16 mouse cellular contexts compared by ENCODE assay signal in genomic region chr12:46931086-46931485, GRCm38 (mm10).
"Had no signal": no experiment of that assay in that cellular context is flagged by ENCODE, and none has a peak within 500 bp of the region (broad histone marks: within the 10 kb centered on the region; RNA-seq: fewer than 3 reads in every experiment).

No protein-coding gene starts in this region.

- DNase-seq: heart, postnatal 10 days; heart, postnatal 14 days; heart, postnatal 36 days; heart, postnatal 4 days; kidney, adult 11 months; kidney, adult 18-20 months; kidney, adult 2 months; kidney, adult 8-10 months; kidney, adult 9 months; kidney, postnatal 10 days; kidney, postnatal 14 days; kidney, postnatal 25 days; kidney, postnatal 36 days; kidney, postnatal 4 days; layer of hippocampus, adult 9-11 months; layer of hippocampus, postnatal 36 days had no signal
